Mouse (Mus musculus) C2C12 (cell line): ENCODE measurements around the gene Itpr1.

ENCODE experiments used
- CEBPB ChIP-seq: IDR thresholded peaks from one replicate; pipeline ENCODE4 v1.6.1; 2011; ENCODE audit warnings: low read depth, mild to moderate bottlenecking, control low read depth, moderate library complexity
- CTCF ChIP-seq: IDR thresholded peaks from one replicate; pipeline ENCODE4 v1.5.1; 2011; ENCODE audit not compliant: control insufficient read depth, insufficient read depth, insufficient read length
- FOSL1 ChIP-seq: IDR thresholded peaks from one replicate; pipeline ENCODE4 v1.8.0; 2011; ENCODE audit warnings: mild to moderate bottlenecking, low read length; ENCODE audit not compliant: poor library complexity, insufficient read depth, severe bottlenecking
- MYOD1 ChIP-seq: IDR thresholded peaks from one replicate; pipeline ENCODE4 v1.6.1; 2011; ENCODE audit warnings: low read depth; ENCODE audit not compliant: control insufficient read depth, insufficient read length
- USF1 ChIP-seq: IDR thresholded peaks from one replicate; pipeline ENCODE4 v1.6.1; 2011; ENCODE audit warnings: low read depth, mild to moderate bottlenecking, control low read depth, moderate library complexity

DNA sequence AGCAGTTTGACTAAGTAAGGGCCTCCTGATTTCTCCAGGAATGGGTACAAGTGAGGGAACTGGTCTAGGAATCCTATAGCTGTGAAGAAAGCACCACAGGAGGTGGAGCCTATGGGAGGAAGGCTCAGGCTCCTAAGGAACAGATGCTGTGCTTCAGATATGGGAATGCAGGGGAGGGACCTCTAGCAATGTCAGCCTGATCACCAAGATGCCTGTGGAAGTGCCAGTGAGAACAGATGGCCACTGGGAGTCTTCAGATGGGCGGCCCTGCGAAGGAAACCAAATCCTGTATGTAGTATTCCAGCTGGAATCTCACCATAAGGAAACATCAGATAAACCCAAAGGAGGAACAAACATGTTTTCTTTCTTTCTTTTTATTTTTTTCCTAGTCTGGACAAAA is 108.8 kb downstream of the Itpr1 start:
- TF ChIP-seq CTCF (no peak), USF1 (no peak), FOSL1 (no peak), MYOD1 (no peak), CEBPB (no peak)
